Mouse (Mus musculus): ENCODE results near the gene Cyp4f17. TPM values are rescaled to one million over a fixed set of nuclear protein-coding genes. Genes with fewer than 3 reads are reported as not detected.
"Not testable (repeated sequence)": the region's sequence is repeated elsewhere in the genome, so short reads cannot be mapped to it uniquely, and the experiment has no call there.

Gene Cyp4f17
- total RNA-seq (2017) = 0.50 and 2.0 TPM in 2 replicates

DNA sequence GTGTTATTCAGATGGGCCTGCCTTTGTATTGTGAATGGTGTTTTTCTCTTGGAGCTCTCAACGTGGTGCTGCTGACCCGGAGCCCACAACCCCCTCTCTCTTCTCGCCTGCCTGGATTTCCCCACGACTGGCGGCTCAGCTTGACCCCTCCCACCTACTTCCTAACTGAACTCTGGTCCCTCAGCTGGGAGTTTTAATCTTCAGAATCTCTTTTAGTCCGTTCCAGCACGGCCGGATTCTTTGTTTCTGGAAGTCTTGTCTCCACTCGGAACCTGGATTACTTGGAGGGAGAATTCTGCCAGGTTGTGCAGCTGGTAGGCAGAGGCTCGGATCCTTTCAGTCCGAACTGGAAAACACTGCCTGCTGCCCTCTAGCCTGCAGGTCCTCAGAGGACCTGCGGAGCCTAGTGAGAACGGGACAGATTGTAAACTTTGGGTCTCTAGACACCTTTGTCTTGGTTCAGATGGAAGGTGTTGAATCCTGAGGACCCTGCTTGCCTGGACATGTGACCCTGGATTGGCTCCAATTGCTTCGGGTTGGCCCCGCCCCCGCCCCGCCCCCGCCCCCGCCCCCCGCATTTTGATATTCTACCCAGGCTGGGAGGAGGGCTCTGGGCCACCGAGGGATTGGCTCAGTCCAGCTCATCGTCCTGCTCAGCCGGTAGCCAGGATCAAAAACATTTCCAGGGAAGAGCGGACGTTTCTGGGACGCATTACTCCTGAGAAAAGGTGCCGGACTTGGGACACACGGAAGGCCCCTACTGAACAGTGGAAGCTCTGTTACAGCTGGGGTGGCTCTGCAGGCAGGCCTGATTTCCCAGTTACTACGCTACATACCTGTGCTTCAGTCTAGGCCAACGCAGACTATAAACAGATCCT is at the start of gene Cyp4f17:
Gene Cyp4f17, plus strand, starts transcription at position 200 of the 878 bp plus-strand sequence.
- peak; percentile 68 for ATAC-seq (replicated peaks; ENCODE audit: low read depth, poor library complexity, severe bottlenecking)

DNA sequence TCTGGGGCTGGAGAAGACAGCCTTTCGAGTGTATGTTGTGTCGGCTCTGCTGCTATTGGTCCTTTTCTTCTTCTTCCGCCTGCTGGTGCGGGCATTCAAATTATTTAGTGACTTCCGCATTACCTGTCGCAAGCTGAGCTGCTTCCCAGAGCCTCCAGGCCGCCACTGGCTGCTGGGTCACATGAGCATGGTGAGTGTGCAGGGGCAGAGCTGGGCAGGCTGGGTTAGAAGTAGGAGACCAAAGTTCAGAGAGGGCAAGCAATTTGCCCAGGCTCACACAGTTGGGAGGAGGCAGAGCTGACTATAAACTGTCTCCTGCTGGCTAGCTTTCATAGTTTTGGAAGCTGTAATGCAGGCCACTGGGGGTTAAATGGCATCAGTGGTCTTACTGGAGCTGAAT is 37.4 kb upstream of the Cyp4f17 start:
- no peak for ATAC-seq (replicated peaks; ENCODE audit: low read depth, poor library complexity, severe bottlenecking)

DNA sequence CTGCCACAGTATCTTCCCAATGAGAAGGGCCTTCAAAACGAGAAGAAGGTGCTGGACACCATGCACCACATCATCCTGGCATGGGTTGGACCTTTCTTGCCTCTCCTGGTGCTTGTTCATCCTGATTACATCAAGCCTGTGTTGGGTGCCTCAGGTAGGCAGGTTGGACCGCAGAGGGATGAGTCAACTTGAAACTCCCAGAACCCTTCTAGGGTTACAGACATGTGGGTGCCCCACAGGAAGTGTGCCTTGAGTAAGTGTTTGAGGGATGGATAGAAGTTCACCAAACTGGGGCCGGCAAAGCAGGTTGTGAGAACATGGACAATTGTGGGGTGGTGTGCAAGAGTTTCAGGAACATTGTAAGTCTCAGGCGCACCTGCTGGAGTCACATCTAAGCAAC is 35.1 kb upstream of the Cyp4f17 start:
- ATAC-seq (replicated peaks; ENCODE audit: low read depth, poor library complexity, severe bottlenecking) = no peak

DNA sequence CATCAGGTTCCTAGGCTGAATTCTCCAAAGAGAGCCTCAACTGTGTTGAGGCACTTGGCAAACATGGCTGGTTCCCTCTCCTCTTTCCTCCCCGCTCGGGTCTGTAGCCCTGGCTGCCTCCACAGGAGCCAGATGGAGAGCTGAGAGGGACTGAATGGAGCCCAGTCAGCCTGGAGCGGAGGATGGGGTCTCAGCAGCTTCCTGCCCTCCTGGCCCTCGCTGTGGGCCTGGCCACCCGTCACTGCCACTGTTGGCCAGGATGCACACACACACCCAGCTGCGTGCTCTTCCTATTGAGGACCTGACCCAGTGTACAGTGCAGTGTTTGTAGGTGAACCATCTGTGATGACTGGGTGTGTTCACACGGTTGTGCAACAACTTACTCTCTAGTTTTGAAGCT is 33.7 kb upstream of the Cyp4f17 start:
- ATAC-seq (replicated peaks; ENCODE audit: low read depth, poor library complexity, severe bottlenecking) = no peak

DNA sequence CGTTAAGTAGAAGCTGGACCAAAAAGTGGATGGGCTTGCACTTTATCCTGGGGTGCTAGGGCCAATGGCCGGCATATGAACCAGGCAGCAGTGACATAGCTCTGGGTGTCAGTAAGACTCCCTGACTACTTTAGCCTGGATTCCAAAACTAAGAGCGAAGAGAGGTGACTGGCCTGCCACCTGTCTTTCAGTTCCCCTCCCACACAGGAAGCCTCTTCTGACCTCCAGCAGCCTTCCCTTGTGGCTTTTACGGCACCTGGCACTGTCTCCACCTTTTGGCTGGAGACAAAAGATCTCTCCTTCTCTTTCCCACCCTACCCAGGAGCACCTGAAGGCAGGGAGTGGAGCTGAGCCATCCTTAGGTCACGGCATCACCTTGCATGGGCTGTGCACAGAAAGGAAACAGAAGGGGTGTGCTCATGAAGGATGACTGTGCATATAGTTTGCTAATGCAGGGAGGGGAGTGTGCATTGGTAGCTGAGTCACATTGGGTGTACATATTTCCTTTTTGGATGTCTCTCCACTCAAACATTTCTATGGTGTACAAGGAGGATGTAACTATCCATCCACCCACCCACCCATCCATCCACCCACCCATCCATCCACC is 30.8 kb upstream of the Cyp4f17 start:
- no peak for ATAC-seq (replicated peaks; ENCODE audit: low read depth, poor library complexity, severe bottlenecking)

DNA sequence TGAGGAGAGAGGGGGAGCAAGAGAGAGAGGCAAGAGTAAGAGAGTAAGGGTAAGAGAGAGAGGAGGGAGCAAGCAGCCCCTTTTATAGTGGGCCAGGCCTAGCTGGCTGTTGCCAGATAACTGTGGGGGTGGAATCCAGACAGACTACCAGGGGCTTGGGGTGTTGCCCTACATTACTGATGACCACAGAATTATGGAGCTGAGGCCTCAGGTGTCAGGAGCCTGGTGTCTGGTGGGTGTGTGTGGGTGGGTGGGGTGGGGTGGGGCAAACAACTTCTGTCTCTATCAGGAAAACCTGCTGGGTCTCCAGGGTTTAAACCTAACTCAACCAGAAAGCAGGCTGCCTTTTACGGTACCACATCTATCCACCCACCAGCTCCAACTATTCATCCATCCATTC is 28.6 kb upstream of the Cyp4f17 start:
- no peak for ATAC-seq (replicated peaks; ENCODE audit: low read depth, poor library complexity, severe bottlenecking)

DNA sequence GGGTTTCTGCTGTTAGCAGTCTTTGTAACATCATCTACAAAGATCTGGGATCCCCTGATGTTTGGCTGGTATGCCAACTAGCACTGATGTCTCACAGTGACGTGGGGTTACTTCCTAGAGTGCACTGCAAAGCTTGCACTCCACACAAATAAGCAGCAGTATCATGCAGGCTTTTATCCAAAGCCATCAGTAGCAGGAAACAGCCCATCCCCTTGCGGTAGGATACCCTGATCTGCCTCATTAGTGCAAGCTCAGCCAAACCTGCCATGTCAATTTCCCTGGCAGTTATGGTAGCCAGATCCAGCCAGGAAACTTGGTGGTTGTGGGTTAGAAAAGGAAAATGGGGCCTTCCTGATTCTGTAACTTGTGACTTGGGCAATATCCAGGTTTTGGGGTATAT is 27.1 kb upstream of the Cyp4f17 start:
- peak; percentile 48 for ATAC-seq (replicated peaks; ENCODE audit: low read depth, poor library complexity, severe bottlenecking)

DNA sequence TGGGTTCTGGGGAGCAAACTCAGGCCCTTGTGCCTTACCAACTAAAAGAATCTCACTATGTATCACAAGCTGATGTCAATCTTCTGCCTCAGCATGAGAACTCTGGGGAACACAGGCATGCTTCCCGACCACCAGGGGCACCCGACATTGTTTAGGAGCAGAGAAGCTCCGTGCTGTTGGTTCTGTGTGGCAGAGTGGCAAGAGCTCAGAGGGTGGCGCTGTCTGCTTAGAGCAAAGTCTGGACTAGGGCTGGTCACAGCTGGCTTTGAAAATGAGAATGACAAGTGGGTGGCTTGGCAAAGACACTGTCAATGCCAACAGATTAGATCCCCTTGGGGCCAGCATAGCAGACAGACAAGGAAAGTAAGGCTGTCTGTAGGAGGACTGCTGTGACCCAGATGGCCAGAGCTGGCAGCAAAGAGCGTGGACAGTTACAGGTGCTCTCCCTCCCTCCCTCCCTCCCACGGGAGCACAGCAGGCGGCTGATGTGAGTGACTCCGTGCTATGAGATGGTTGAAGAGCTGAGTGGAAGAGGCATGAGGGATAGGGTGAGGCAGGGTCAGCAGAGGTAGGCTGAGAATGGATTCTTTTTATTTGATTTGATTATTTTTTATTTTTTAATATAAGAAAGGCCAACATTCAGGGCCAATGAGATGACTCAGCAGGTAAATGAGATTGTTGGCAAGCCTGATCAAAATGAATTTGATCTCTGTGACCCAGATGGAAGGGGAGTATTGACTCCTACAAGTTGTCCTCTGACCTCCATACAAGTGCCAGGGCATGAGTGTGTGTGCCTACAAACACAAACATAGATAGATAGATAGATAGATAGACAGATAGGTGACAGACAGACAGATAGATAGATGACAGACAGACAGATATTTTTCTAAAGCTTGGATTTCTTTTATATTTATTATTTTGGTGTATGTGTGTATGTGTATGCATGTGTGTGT is 26.0 kb upstream of the Cyp4f17 start:
- peak; percentile 67 for ATAC-seq (replicated peaks; ENCODE audit: low read depth, poor library complexity, severe bottlenecking)

DNA sequence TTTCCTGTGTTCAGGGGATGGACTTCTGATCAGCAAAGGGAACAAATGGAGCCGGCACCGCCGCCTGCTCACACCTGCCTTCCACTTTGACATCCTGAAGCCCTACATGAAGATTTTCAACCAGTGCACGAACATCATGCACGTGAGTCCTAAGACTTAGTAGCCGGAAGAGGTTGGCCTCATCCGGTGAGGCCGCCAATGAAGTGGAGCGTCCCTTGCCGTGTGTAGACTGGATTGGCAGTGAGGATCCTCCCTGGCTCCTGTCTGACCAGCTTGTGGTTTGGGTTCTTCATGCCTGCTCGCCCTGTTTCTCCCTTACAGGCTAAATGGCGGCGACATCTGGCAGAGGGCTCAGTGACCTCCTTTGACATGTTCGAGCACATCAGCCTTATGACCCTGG is 24.1 kb upstream of the Cyp4f17 start:
- no peak for ATAC-seq (replicated peaks; ENCODE audit: low read depth, poor library complexity, severe bottlenecking)

DNA sequence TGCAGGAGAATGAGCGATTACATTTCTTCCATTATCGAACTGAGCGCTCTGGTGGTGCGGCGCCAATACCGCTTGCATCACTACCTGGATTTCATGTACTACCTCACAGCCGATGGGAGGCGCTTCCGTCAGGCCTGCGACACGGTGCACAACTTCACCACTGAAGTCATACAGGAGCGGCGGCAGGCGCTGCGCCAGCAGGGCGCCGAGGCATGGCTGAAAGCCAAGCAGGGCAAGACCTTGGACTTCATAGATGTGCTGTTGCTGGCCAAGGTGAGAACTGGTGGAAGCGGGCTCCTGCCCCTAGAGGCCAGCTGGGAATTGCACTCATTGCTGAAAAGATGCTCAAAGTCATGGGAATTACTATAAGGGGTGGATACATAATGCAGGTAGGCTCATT is 22.6 kb upstream of the Cyp4f17 start:
- ATAC-seq (replicated peaks; ENCODE audit: low read depth, poor library complexity, severe bottlenecking) = peak; percentile 68

DNA sequence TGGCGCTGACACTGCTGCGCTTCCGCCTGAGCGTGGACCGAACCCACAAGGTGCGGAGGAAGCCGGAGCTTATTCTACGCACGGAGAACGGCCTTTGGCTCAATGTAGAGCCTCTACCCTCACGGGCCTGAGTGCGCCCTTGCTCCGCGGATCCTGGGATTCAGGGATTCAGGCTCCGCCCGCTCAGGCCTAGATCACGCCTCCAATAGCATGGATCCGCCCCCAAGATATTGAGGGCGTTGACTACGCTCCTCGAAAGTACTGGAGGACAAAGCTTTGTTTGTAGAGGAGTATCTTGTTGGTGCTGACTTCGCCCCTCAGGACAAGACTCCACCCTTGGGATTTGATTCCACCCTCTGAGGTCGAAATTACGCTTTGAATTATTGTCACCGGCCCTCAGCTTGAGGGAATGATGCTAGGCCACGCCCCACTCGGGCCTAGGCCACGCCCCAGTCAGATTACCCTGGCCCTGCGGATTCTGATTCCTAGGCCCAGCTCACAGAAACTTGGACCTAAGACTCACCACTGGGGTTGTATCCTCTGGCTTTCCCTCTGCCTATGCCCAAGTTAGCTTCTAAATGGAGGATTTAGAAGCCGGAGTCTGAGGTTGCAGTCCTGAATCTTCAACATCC is 13.4 kb upstream of the Cyp4f17 start:
- peak; percentile 56 for ATAC-seq (replicated peaks; ENCODE audit: low read depth, poor library complexity, severe bottlenecking)

DNA sequence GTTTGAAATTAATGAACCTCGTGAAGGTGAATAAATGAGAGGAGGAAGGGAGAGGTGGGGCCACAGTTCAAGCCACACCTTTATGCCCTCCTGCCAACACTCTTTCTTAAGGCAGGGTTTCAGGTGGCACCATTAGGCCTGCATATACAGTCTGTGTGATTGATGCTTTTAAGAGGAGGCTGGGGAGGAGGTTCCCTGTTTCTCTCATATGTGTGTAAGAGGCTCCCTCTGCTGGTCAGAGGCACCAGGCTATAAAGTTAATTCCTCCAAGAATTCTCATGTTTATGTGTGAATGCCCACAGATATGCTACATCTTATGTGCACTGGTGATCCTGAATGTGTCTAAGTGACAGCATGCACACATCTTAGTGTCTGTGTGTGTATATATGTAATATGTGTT is 11.2 kb upstream of the Cyp4f17 start:
- peak; percentile 92 for ATAC-seq (replicated peaks; ENCODE audit: low read depth, poor library complexity, severe bottlenecking)

DNA sequence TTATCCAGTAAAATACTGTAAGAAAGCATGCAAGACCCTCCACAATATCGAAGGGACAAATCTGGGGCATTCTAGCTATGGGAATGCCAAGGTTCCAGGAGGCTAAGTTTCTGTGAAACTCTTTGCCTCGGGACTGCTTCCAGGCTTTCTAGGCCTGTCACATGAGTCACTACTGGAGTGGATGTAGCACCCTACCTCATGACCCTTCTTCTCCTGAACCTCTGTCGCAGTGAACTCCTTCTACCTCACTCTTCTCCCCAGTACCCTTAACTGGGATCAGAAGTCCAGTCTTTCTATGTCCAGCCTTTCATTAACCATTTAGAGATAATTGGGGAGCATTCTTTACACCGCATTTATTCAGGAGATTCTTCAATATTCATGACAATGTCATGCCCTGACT is 5.3 kb upstream of the Cyp4f17 start:
- ATAC-seq (replicated peaks; ENCODE audit: low read depth, poor library complexity, severe bottlenecking) = not testable (repeated sequence)

DNA sequence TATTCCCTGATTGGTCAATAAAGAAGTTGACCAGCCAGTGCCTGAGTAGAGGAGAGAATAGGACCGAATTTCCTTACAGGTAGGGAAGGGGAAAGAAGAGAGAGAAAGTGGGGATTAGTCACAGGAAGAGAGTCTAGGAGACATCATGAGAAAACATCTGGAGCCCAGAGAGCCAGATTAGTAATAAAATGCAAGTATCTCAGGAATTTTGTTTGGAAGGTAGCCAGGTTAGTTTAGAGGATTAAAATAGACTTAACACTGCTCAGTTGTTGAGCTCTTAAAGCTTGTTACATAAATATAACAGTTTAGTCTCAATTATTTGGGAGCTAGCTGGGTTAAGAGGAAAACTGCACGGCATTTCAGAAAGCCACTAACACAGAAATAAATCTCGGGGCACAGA is 4.8 kb upstream of the Cyp4f17 start:
- no peak for ATAC-seq (replicated peaks; ENCODE audit: low read depth, poor library complexity, severe bottlenecking)

DNA sequence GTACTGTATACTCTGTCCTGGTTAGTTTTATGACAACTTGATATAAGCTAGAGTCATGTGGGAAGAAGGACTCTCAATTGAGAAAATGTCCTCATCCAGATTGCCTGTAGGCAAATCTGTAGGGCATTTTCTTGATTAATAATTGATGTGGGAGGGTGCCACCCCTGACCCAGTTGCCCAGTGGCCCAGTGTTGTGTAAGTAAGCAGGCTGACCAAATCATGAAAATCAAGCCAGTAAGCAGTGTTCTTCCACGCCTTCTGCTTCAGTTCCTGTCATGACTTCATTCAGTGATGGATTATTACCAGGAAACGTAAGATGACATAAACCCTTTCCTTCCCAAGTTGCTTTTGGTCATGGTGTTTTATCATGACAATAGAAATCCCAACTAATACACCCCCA is 2.7 kb upstream of the Cyp4f17 start:
- ATAC-seq (replicated peaks; ENCODE audit: low read depth, poor library complexity, severe bottlenecking) = no peak

DNA sequence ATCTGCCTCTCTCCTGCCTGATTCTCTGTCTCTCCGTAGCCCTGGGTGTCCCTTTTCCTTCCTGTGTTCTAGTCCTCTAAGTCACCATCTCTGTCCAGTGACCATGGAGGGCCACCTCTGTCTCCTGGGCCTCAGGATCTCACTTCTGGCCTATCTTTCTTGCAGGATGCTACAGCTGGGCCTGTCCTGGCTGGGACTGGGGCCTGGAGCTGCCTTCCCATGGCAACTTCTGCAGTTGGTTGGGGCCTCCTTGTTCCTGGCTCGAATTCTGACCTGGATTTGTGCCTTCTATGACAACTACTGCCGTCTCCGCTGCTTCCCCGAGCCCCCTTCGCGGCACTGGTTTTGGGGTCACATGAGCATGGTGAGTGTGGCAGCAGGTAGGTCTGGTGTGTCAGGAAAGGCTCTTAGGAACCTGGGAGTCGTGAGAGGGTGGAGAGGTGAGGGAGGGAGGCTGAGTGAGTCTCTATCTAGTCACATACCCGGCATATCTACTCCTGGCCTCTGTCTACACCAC is 937 bp downstream of the Cyp4f17 start:
- peak; percentile 12; the same call in 1 of the 2 replicates for ATAC-seq (replicated peaks; ENCODE audit: low read depth, poor library complexity, severe bottlenecking)

DNA sequence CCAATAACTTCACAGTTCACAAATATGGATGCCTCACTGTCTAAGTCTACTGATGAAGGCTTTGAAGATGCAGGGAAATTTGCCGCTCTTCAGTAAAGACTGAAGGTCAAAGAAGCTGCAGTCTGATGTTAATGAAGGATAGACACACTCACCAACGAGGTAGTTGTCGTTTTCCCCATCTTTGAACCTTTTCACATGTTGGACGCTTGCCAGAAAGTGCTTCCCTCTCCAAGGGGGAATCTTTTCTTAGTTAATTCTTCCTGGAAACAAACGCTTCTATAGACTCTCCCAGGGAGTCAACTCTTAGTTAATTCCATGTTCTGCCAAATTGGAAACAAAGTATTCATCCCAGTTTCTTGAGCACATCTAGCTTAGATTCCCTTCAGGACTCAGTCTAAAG is 10.3 kb downstream of the Cyp4f17 start:
- ATAC-seq (replicated peaks; ENCODE audit: low read depth, poor library complexity, severe bottlenecking) = no peak

DNA sequence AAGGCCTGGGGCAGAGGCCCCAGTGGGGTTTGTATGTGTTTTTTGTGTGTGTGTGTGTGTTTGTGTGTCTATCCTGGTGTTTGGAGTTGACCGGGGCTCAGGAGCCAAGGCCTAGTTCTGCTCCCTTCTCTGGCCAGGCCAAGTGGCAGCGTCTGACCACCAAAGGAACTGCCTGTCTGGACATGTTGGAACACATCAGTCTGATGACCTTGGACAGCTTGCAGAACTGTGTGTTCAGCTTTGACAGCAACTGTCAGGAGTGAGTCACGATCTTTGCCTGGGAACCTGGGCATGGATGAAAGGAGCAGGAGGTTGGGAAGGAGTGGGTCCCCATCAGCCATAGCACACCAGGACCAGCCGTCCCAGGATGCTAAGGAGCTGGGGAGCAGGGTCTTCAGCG is 16.1 kb downstream of the Cyp4f17 start:
- no peak for ATAC-seq (replicated peaks; ENCODE audit: low read depth, poor library complexity, severe bottlenecking)

DNA sequence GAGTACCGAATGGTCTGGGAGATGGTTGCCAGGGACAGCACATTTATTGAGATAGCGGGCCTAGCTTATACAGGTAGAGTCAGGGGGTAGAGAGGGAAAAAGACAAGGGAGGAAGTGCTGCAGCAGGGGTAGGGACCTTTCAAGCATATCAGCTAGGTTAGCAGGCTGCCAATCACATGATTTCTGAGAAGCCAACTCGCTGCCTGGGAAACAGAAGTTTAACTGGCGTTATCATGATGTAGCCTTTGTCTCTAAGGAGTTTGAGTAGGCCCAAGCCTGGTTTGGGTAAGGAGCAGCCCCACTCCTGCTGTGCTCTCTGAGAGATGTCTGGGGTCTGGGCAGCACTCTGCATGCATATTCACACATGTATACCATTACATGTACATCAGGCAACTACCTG is 16.5 kb downstream of the Cyp4f17 start:
- no peak for ATAC-seq (replicated peaks; ENCODE audit: low read depth, poor library complexity, severe bottlenecking)

DNA sequence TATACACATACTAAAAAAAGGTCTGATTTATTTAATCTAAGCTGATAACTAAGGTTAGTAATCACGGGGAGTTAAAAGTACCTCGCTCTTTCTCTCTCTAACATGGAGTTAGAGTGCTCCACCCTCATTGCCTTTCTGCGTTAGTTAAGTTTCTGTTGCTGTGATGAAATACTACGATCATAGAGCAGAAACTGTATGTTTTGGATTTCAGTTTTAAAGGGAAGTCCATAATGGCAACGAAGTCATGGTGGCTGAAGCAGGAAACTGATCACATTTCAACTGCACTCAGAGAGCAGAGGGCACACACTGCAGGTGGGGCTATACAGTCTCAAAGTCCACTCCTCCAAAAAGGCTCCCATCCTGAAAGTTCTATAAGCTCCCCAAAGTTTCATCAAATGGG is 17.0 kb downstream of the Cyp4f17 start:
- no peak for ATAC-seq (replicated peaks; ENCODE audit: low read depth, poor library complexity, severe bottlenecking)
